Mouse (Mus musculus) 3134 (cell line): ENCODE measurements at regions not wholly inside any gene's neighbourhood (a gene's known extent, or its start where the extent isn't known, plus 50 kb on each side); places are given as distances from the start of the nearest gene placed in this dataset.
"Not testable (repeated sequence)": the region's sequence is repeated elsewhere in the genome, so short reads cannot be mapped to it uniquely, and the experiment has no call there.

Experiments used
- DNase-seq: peaks from one replicate; pipeline ENCODE4 v3.0.0-alpha.2; 2011; ENCODE audit warnings: low spot score; ENCODE audit not compliant: insufficient read length; ENCODE audit errors: extremely low read depth

DNA sequence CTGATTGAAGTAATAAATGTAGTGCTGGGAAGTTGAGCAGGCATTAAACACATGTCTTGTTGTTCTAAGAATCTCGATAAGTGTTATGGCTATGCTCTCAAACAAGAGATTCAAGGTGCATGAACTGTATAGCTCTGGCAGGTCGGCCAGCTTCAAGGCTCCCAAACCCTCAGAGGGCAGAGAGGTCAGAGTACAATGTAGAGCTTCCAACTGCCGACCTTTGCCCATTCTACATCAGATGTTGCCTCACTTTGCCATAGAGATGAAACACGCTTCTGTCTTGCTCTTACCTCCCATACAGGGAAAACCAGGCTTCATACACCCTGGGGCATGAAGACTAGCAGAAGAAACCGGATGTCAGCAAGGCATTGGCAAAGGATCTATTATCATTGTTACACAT is 150.8 kb upstream of the Palmd start:
- DNase-seq, result no peak

DNA sequence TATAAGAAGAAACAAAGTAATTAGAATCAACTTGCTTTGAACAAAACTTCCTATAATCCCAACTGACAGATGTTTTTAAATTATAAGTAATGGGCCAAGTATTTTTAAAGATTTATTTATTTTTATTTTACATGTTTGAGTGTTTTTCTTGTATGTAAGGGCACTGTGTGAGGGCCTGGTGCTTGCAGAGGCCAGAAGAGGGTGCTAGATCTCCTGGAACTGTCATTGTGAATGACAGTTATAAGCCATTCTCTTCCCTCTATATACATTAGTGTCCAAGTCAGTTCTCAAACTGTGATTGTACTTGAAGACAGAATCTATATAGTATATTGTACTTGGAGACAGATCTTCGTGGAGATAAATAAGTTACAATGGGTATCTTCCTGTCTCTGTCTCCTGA is 149.1 kb upstream of the Palmd start:
- DNase-seq, result no peak

DNA sequence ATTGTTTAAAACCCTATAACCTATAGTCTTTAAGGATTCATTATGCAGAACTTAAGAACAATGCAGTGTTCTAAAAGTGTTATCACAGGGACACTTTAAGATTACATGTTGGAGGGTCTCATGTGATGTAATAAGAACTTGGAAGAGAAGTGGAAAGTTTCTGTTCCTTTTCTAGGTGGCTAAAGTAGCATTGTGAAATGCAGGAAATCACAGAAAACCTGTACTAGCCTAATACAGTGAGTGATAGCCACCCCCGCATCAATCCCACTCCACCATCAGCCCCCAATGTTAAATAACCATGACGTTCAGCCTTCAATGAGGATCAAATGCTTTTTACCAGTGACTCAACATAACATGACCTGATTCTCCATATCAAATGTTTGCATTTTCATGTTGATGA is 147.4 kb upstream of the Palmd start:
- DNase-seq, result no peak

DNA sequence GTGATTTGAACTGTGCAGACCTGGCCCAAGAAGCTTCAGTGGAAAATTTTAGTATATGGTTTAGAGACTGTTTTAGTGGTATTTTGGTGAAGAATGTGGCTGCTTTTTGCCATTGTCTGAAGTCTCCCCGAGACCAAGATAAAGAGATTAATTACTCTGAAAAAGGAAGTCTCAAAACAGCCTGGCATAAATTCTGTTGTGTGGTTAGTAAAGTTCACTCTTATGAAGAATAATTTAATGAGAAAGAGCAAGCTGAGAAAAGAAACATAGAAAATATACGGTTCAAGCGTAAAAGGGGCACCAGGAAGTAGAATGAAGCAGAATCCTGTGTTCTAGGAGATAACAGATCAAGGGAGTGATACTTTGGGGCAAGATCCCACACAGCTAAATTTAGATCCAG is 144.0 kb upstream of the Palmd start:
- no peak for DNase-seq

DNA sequence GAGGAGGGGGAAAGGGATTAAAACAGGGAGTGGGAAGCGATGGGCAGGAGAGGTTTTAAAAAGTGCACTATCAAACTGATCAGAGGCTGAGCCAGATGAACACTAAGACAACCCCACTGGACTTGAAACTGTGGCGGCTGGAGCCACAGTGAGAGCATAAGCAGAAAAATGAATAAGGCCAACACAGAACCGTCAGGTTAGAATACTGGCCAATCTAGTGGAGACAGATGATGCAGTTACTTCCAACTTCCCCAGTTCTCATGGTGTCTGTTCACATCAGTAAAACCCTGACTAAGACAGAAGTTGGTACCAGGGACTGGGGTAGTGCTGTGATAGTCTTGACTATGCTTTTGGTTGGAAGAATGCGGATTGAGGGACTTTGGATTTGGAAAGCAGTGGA is 143.5 kb upstream of the Palmd start:
- DNase-seq, result no peak

DNA sequence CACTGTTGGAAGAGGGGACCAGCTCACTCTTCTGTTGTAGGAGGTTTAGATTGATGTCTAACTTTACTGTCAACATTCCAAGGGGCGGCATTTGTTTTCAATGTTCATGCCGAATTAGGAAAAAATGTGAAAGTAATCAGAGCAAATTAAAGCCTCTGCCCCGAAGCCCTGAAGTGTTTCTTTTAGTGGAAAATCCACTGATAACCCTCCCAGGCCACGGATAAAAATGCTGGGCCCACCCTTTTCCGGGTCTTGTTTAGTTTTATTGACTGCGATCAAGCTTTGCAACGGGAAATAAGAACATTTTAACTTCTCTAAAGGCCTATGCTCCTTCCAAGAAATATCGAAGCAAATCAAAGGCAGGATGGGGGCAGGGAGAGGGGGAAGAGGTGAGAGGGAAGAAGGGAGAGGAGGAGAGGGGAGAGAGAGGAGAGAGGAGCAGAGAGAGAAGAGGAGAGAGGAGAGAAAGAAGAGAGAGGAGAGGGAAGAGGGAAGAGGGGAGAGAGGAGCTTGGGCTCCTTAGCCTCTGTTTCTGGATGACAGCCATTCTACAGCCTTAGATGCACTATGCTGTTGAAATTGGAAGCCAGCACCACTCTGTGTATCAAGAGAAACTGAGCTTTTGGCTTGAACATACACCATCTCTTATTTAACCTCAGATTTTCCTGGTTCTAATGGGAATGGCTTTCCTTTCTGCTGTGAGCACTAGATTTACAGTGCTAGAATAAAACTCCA is 140.3 kb upstream of the Palmd start:
- no peak for DNase-seq

DNA sequence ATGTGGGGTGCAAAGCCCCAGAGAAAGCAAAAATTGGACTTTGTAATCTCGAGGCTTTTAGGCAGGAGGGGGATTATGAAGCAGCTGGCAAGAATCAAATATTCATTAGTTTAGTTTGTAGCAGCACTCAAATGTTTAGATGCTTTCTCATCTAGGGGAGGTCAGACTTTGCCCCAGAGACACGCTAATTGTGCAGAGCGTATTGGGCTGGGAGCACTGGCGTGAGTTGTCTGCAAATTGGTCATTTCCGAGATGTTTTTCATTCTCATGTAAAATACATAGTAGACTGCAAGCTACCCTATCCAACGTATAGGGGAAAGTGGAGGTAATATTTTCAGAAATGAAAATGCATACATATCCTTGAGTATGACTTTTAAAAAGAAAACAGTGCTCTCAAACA is 139.2 kb upstream of the Palmd start:
- no peak for DNase-seq

DNA sequence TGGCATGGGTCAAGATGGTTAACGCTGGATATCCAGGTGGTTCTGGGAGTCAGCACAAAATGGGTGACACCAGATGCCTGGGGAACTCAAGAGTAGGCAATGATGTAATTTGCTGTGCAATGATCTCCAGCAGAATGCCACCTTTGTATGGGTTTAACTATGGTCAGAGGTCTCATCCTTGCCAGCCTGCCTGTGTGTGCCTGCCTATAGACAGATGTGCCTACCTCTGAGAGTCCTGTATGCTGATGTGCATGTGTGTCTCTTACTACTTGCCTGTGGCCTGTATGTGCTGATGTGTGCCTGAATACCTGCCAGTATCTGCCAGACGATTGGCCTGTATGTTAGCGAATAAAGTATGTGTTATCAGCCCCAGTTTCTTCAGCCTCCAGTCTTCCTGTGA is 138.6 kb upstream of the Palmd start:
- no peak for DNase-seq

DNA sequence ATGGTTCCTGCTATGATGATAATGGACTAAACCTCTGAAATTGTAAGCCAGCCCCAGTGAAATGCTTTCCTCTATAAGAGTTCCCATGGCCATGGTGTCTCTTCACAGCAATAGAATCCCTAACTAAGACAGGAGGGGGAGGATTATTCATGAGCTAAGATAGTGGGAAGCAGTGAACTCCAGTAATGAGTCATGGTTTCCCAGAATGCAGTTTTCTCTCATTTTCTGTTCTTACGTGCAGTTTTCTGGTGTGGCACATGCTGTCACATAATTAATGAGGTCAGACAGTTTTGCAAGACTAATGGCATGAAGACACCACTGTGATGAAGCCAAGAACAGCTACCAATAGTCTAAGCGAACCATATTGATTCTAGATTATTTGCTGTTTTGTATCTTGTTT is 118.9 kb upstream of the Palmd start:
- no peak for DNase-seq

DNA sequence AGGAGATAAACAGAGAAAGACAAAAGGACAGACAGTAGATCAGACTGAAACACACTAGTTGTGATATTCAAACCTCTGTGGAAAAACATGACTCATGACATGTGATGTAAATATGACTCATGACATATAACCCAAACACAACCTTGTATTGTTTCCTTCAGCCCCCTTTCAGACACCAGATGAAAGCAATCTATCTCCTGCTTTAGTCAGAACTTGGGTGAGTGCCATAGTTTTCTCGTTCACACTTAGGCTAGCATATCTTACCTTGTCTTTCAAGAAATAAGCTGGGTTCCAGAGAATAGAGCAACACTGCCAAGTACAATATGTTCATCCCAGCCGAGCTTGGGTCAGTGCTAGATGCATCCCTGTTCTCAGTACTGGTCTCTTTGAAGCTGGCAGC is 107.9 kb upstream of the Palmd start:
- DNase-seq, result no peak

DNA sequence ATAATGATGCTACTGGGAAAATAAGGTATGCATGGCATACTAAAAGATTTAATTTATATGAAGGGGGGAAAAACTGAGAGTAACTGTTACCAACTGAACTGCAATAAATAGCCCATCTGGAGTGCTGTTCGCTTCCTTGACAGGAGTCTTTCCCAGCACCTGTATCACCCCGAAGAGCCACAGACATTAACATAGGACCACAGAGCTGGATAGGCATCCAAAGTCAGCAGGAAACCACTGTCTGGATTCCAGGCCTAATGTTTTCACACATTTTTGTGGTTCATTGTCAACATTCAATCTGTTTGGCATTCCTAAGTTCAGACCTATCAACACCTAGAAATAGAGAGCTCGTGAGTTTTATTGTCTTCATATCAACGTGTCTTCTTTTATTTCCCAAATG is 104.6 kb upstream of the Palmd start:
- DNase-seq, result peak; percentile 55

DNA sequence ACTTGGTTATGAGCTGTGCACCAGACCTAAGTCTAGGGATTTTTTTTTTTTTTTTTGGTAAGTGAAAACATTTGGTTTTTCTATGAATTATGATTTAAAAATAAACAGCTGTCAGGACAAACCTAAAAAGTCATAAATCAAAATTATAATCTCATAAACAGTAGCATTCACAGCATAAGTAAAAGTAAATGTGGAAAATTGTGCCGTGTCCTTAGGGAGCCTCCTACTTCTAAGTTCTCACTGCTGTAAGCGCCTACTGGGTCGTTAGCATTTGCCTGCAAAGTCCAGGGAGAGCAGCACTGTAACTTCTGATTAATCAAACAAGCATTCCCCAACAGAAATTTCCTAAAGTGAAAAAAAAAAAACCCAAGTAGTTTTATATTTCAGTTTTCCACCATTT is 104.2 kb upstream of the Palmd start:
- DNase-seq, result no peak

DNA sequence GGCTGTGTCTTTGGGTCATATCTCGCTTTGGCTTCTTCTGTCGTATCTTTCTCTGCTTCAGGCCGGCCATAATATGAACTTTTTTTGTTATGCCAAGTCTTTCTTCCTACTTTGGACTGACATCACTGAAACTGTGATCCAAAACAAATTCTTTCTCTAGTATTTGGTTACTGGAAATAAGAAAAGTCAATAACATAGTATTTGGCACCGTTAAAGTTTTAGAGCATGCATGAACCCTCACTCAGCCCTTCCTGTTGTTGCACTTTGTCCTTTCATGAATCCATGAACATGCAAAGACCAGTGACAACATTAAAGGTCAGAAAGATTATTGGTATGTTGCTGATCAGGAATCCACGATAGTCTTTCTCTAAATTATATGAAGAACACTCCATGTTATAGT is 103.1 kb upstream of the Palmd start:
- no peak for DNase-seq

DNA sequence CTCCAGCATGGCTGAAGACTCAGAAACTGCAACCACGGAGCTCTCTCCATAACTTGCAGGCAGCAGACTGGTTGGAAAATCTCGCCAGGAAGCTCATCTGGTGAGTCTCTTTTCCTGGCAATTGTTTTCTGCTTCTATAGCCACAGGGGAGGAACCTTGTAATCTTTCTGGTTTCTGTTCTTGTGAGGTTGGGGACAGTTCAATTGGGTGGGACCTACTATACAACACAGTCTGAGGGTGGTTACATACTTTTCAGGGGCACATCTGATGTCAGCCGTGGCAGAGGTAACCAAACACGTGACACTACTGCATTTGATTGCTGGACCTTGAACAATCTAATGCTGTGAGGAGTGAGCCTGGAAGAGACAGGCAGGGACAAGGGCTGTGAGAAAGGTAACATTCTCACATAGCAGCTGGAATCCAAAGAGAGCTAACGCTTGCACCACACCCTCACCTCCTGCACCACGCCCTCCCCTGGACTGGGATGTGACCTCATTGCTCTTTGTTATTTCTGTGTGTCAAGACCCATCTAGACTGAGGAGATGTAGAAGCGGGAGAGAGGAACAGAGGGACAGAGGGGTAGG is 98.8 kb upstream of the Palmd start:
- DNase-seq, result peak; percentile 51

DNA sequence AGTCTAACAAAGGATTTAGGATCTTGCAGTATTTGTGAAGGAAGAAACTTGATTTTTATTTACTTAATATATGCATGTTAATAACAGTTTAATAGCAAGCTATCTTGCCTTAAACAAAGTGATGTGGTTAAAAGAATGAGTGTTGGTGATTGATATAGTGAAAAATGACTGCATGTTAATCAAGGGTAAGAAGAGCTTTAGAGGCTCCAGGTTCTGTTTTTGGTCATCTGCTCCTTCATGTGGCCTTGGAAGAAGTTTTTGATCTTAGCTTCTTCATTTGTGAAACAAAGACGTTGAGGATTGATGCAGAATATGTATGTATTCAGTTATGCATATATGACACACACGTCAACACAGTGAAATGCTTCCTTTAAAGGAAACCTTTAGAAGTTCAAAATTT is 97.1 kb upstream of the Palmd start:
- no peak for DNase-seq

DNA sequence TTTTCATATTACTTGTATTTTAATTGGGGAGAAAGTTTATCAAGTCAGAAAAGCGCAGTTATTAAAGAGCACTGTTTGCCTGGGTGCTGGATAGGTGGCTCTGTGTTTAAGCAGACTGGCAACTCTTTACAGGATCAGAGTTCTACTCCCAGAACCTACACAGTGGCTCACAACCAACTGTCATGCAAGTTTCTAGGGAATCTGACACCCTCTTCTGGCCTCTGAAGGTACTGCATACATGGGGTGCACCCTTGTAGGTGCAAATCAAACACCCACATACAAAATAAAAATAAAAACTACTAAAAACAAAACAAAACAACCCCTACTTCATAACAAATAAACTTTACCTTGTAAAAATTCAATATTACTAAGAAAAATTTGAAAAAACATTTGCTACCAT is 93.0 kb upstream of the Palmd start:
- no peak for DNase-seq

DNA sequence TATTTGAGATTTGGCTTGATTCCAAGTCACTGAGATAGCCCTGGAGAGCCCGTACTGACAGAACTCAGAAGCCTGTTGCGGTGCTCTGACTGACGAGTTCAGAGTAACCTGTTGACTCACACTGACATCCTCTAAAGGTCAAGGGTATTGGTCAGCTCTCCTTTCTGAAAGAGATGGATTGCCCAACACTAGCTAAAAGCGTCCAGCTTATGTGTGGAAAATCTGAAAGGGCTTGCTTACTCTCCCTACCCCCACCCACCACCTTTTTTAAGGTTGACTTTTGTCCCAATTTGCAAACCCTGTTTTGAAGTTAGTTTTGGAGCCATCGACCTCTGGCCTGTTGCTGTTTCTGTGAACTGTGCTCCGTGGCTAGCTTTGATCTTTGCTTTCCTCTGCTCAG is 92.4 kb upstream of the Palmd start:
- peak; percentile 32 for DNase-seq

DNA sequence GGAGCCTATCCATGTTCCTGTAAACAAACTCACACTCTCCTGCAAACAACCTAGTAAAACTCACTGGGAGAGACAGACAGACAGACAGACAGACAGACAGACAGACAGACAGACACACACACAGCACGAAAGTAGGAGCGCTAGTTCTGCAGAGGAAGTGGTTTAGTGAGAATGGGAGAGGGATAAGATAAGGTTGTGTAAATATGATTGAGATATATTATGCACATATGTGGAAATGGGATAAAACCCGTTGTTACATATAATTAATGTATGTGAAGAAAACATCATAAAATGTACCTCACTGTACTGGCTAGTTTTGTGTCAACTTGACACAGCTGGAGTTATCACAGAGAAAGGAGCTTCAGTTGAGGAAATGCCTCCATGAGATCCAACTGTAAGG is 85.9 kb upstream of the Palmd start:
- not testable (repeated sequence) for DNase-seq

DNA sequence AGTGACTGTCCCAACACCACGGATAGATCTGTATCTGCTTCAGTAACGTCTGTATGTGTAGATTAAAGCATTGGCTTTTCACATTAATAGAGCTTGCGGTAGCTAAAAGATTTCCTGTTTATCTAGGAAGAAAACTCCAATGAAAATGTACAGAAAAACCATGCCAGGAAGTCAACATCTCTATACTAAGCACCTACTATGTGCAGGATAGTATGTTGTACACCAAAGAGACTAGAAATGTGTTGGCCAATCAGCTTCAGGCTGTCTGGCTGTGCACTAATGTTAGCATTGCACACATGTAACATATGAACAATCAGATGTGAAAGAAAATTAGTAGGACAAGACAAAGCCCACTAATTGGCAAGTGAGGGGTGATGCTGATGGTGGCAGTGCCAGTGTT is 82.6 kb upstream of the Palmd start:
- no peak for DNase-seq

DNA sequence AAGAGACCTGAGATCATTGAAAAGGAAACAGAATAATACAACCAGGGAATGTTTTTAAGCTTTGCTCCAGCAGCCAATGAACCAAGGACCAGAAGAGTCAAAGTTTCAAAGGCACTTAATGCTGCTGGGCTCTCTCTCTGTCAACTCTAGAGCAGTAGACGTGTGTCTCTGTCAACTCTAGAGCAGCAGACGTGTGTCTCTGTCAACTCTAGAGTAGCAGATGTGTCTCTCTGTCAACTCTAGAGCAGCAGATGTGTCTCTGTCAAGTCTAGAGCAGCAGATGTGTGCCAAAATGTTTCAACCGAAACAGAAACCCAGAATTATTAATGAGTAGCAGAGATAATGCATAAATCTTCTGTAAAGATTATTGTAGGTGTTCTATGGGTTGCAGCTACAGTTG is 82.1 kb upstream of the Palmd start:
- DNase-seq, result no peak

DNA sequence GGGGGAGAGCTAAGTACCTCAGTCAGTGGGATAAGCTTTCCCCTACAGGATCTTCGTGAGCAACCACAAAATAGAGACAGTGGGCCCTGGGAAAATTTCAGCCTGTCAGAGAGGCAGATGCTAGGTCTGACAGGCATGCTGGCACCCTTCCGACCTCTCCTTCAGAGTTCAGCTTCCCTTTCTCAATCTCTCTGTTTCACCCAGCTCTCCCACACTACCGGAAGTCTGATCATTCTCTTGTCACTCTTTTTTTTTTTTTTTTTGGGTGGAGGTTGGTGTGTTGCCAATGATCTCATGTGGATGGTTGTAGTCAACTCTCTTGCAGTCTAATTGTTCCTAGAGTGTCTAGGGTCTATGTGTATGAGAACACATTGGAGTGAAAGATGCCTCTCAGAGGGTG is 80.6 kb upstream of the Palmd start:
- DNase-seq, result no peak

DNA sequence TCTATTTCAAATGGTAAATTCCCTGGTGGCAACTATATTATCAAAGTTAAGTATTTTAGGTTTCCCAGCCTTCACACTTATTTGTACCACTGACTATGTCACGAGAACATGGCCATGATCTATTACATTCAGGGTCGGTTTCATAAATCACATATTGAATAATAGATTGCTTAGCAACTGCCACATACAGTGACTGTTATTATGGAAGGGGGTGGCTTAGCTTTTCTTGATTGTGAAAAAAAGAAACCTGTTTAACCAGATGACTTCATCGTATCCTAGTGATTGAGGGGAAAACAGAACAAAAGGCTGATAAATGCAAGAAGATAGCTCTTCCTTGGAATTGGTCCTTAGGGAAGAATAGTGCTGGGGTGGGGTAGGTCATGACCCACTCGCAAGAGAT is 76.0 kb upstream of the Palmd start:
- DNase-seq, result no peak

DNA sequence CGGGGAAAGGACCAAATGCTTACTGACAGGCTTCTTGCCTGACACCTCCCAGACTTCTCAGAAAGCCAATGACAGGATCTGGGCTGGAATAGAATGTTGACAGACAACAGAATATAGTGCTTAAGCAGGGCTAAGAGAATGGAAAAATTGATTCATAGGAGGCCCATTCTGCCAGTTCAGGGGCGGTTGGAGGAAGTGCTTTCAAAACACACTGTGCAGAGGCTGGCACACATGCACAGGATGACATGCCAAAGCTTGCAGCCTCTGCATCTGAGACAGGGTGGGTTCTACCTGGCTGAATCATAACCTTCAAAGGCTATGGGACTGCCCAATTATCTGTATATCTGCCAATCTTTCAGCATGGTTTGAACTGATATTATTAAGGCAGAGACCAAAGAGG is 75.5 kb upstream of the Palmd start:
- DNase-seq, result no peak
